In genomic region chr14:52018248-52019050, GRCm38 (mm10) we compare ENCODE assay signal across 9 mouse cellular contexts. TPM values are rescaled to one million over a fixed set of nuclear protein-coding genes. Genes with fewer than 3 reads are reported as not detected.
A peak's percentile ranks its signal among the peaks of the same experiment; 100 is the strongest.
DNase-seq lines count a peak whose midpoint lies in the region; ATAC-seq and TF ChIP-seq lines count a peak whose summit lies in the region.
"Had no signal": no experiment of that assay in that cellular context is flagged by ENCODE, and none has a peak within 500 bp of the region (broad histone marks: within the 10 kb centered on the region; RNA-seq: fewer than 3 reads in every experiment).

No protein-coding gene starts in this region.

- no peaks in the 10 kb centered on the region for H3K36me3 ChIP-seq in heart, embryonic 11.5 days (ENCODE audit: control insufficient read depth, insufficient read depth, low read length)
- peaks cover 24% of the 10 kb centered on the region for H3K36me3 ChIP-seq in G1E (replicated peaks)
- no peaks in the 10 kb centered on the region for H3K36me3 ChIP-seq in heart, embryonic 16.5 days (ENCODE audit: control insufficient read depth, insufficient read depth)
- H3K36me3 ChIP-seq in midbrain, embryonic 11.5 days (ENCODE audit: control insufficient read depth, insufficient read depth, low read length), result no peaks in the 10 kb centered on the region

- peak overlapping the region; percentile 86 for H3K4me2 ChIP-seq in heart, embryonic 11.5 days
- peak overlapping the region; percentile 68 for H3K4me2 ChIP-seq in heart, embryonic 16.5 days (ENCODE audit: low read depth, low read length)
- H3K4me2 ChIP-seq in midbrain, embryonic 11.5 days, result peak overlapping the region; percentile 76

- peak overlapping the region; percentile 98 for H3K9ac ChIP-seq in heart, embryonic 11.5 days (ENCODE audit: low read depth, low read length)
- H3K9ac ChIP-seq in heart, embryonic 16.5 days (ENCODE audit: low read length), result peak overlapping the region; percentile 92
- peak overlapping the region; percentile 92 for H3K9ac ChIP-seq in midbrain, embryonic 11.5 days (ENCODE audit: low read length)

- no peak for ATAC-seq in heart, embryonic 11.5 days (replicated peaks; ENCODE audit: insufficient number of reproducible peaks, low FRiP score, low TSS enrichment)
- ATAC-seq in G1E (ENCODE audit: extremely low read depth, insufficient number of reproducible peaks, low FRiP score, poor library complexity, severe bottlenecking), result no peak
- no peak for ATAC-seq in heart, embryonic 16.5 days (replicated peaks; ENCODE audit: extremely low read depth, insufficient read depth, low FRiP score)
- no peak for ATAC-seq in midbrain, embryonic 11.5 days (ENCODE audit: low FRiP score)

- intact Hi-C loops in heart, postnatal 25 days (cut with DNase I), result no loop called here
- intact Hi-C loops in gastrocnemius, postnatal 14 days (cut with DNase I; ENCODE audit: low total_unique reads), result no loop called here

- peak overlapping the region; percentile 100 for H3K27ac ChIP-seq in heart, embryonic 11.5 days (ENCODE audit: low read depth, low read length)
- peak overlapping the region; percentile 100 for H3K27ac ChIP-seq in heart, embryonic 16.5 days (ENCODE audit: low read length)
- no peak overlapping the region for H3K27ac ChIP-seq in midbrain, embryonic 11.5 days (ENCODE audit: low read depth, low read length)

- no peaks in the 10 kb centered on the region for H3K9me3 ChIP-seq in heart, embryonic 11.5 days (replicated peaks; ENCODE audit: control insufficient read depth, low read length)
- no peaks in the 10 kb centered on the region for H3K9me3 ChIP-seq in G1E (replicated peaks)
- H3K9me3 ChIP-seq in heart, embryonic 16.5 days (replicated peaks; ENCODE audit: control insufficient read depth, low read length), result no peaks in the 10 kb centered on the region
- no peaks in the 10 kb centered on the region for H3K9me3 ChIP-seq in midbrain, embryonic 11.5 days (ENCODE audit: control insufficient read depth, low read length)

- peak overlapping the region; percentile 63; the same call in 1 of the 2 replicates for H3K4me3 ChIP-seq in heart, embryonic 11.5 days (ENCODE audit: low read depth, low read length)
- peak overlapping the region; percentile 80 for H3K4me3 ChIP-seq in G1E (ENCODE audit: low read depth, low read length)
- peak overlapping the region; percentile 77 for H3K4me3 ChIP-seq in heart, embryonic 16.5 days (ENCODE audit: low read length)
- peak overlapping the region; percentile 48 for H3K4me3 ChIP-seq in midbrain, embryonic 11.5 days (ENCODE audit: low read depth, low read length)

- TF ChIP-seq CTCF in G1E (IDR thresholded peaks at IDR 0.05; ENCODE audit: low read depth, low read length), result no peak

- DNase-seq in heart, postnatal 25 days (ENCODE audit: low spot score), result no peak
- DNase-seq in G1E (ENCODE audit: low spot score), result no peak
- peak; percentile 65 for DNase-seq in midbrain, embryonic 11.5 days (ENCODE audit: low spot score, missing footprints)
- no peak for DNase-seq in gastrocnemius, postnatal 14 days
- DNase-seq in right cerebral cortex, adult 18-20 months, result no peak
- DNase-seq in thymus, postnatal 14 days, result no peak

- 89% methylated on average over 15 of the region's 15 CpGs for WGBS in heart, embryonic 11.5 days (ENCODE audit: insufficient replicate concordance)
- WGBS in heart, embryonic 16.5 days, result 85% methylated on average over 15 of the region's 15 CpGs
- 84% methylated on average over 15 of the region's 15 CpGs for WGBS in midbrain, embryonic 11.5 days

- H3K27me3 ChIP-seq in heart, embryonic 11.5 days (ENCODE audit: control insufficient read depth, insufficient read depth, low read length), result no peaks in the 10 kb centered on the region
- H3K27me3 ChIP-seq in G1E (ENCODE audit: insufficient read depth, low read length), result no peaks in the 10 kb centered on the region
- no peaks in the 10 kb centered on the region for H3K27me3 ChIP-seq in heart, embryonic 16.5 days (ENCODE audit: control insufficient read depth, insufficient read depth, low read length)
- H3K27me3 ChIP-seq in midbrain, embryonic 11.5 days (ENCODE audit: control insufficient read depth, insufficient read depth, low read length), result no peaks in the 10 kb centered on the region
- H3K27me3 ChIP-seq: Patski had no signal

- H3K4me1 ChIP-seq in heart, embryonic 11.5 days (ENCODE audit: control insufficient read depth, insufficient read depth, low read length), result peaks cover 37% of the 10 kb centered on the region
- peaks cover 78% of the 10 kb centered on the region for H3K4me1 ChIP-seq in G1E (ENCODE audit: insufficient read depth, low read depth, low read length)
- H3K4me1 ChIP-seq in heart, embryonic 16.5 days (ENCODE audit: control insufficient read depth, insufficient read depth, low read length), result peaks cover 28% of the 10 kb centered on the region
- peaks cover 39% of the 10 kb centered on the region for H3K4me1 ChIP-seq in midbrain, embryonic 11.5 days (ENCODE audit: control insufficient read depth, insufficient read depth, low read length)

RNA-seq across cellular contexts. Expression of gene Zfp219, which starts 2.1 kb away (rescaled TPM):
- 22.0 and 22.8 TPM in 2 replicates for polyA plus RNA-seq in heart, embryonic 11.5 days (2014; fragmentation: Nextera tagmentation; extraction: Ambion mirVana)
- 10 to 100 TPM; 24.8 to 29.0 TPM for total RNA-seq in heart, postnatal 25 days (2021)
- total RNA-seq in G1E (2014; fragmentation: Nextera tagmentation), result 28.1 and 29.6 TPM in 2 replicates
- 16.4 and 16.9 TPM in 2 replicates for total RNA-seq in G1E (2017)
- 83.1 and 97.0 TPM in 2 replicates for polyA plus RNA-seq in G1E (2012)
- polyA plus RNA-seq in heart, embryonic 16.5 days (2015; fragmentation: Nextera tagmentation; extraction: Ambion mirVana), result 18.7 and 19.7 TPM in 2 replicates
- polyA plus RNA-seq in midbrain, embryonic 11.5 days (2014; fragmentation: Nextera tagmentation; extraction: Ambion mirVana), result 91.9 and 110 TPM in 2 replicates
- total RNA-seq in gastrocnemius, postnatal 14 days (2021), result 10 to 100 TPM; 13.3 to 13.4 TPM

RNA-seq across cellular contexts. Expression of gene Tmem253, which starts 3.0 kb away (rescaled TPM):
- 0.48 and 1.0 TPM in 2 replicates for polyA plus RNA-seq in heart, embryonic 11.5 days (2014; fragmentation: Nextera tagmentation; extraction: Ambion mirVana)
- 1 to 10 TPM; 3.3 to 3.9 TPM for total RNA-seq in heart, postnatal 25 days (2021)
- total RNA-seq in G1E (2014; fragmentation: Nextera tagmentation), result 0.58 and 2.5 TPM in 2 replicates
- total RNA-seq in G1E (2017), result 0.12 and 0.27 TPM in 2 replicates
- polyA plus RNA-seq in G1E (2012), result 0.19 and 0.29 TPM in 2 replicates
- 0.67 and 1.3 TPM in 2 replicates for polyA plus RNA-seq in heart, embryonic 16.5 days (2015; fragmentation: Nextera tagmentation; extraction: Ambion mirVana)
- 1.0 and 1.5 TPM in 2 replicates for polyA plus RNA-seq in midbrain, embryonic 11.5 days (2014; fragmentation: Nextera tagmentation; extraction: Ambion mirVana)
- under 1 TPM; 0.55 to 0.62 TPM for total RNA-seq in gastrocnemius, postnatal 14 days (2021)

RNA-seq across cellular contexts. Expression of gene Olfr221, which starts 23.8 kb away (rescaled TPM):
- not detected in 2 replicates for polyA plus RNA-seq in heart, embryonic 11.5 days (2014; fragmentation: Nextera tagmentation; extraction: Ambion mirVana)
- total RNA-seq in heart, postnatal 25 days (2021), result not detected
- total RNA-seq in G1E (2014; fragmentation: Nextera tagmentation) (not detected in 2 replicates), G1E (2017) (0.16 and 0.23 TPM in 2 replicates)
- polyA plus RNA-seq in G1E (2012), result not detected in 2 replicates
- polyA plus RNA-seq in heart, embryonic 16.5 days (2015; fragmentation: Nextera tagmentation; extraction: Ambion mirVana), result not detected in 2 replicates
- not detected in 2 replicates for polyA plus RNA-seq in midbrain, embryonic 11.5 days (2014; fragmentation: Nextera tagmentation; extraction: Ambion mirVana)
- not detected for total RNA-seq in gastrocnemius, postnatal 14 days (2021)
- polyA plus RNA-seq: Patski had no signal

RNA-seq across cellular contexts. Expression of gene Arhgef40, which starts 33.9 kb away (rescaled TPM):
- 57.5 and 58.3 TPM in 2 replicates for polyA plus RNA-seq in heart, embryonic 11.5 days (2014; fragmentation: Nextera tagmentation; extraction: Ambion mirVana)
- total RNA-seq in heart, postnatal 25 days (2021), result 10 to 100 TPM; 31.2 to 41.2 TPM
- total RNA-seq in G1E (2014; fragmentation: Nextera tagmentation), result 33.9 and 37.5 TPM in 2 replicates
- total RNA-seq in G1E (2017), result 3.1 and 3.4 TPM in 2 replicates
- 30.3 and 32.2 TPM in 2 replicates for polyA plus RNA-seq in G1E (2012)
- 45.8 and 65.1 TPM in 2 replicates for polyA plus RNA-seq in heart, embryonic 16.5 days (2015; fragmentation: Nextera tagmentation; extraction: Ambion mirVana)
- 50.4 and 52.8 TPM in 2 replicates for polyA plus RNA-seq in midbrain, embryonic 11.5 days (2014; fragmentation: Nextera tagmentation; extraction: Ambion mirVana)
- total RNA-seq in gastrocnemius, postnatal 14 days (2021), result 10 to 100 TPM; 24.2 to 32.0 TPM
